Mouse (Mus musculus): ENCODE data around the gene Edc3.

Edc3 gene

DNA sequence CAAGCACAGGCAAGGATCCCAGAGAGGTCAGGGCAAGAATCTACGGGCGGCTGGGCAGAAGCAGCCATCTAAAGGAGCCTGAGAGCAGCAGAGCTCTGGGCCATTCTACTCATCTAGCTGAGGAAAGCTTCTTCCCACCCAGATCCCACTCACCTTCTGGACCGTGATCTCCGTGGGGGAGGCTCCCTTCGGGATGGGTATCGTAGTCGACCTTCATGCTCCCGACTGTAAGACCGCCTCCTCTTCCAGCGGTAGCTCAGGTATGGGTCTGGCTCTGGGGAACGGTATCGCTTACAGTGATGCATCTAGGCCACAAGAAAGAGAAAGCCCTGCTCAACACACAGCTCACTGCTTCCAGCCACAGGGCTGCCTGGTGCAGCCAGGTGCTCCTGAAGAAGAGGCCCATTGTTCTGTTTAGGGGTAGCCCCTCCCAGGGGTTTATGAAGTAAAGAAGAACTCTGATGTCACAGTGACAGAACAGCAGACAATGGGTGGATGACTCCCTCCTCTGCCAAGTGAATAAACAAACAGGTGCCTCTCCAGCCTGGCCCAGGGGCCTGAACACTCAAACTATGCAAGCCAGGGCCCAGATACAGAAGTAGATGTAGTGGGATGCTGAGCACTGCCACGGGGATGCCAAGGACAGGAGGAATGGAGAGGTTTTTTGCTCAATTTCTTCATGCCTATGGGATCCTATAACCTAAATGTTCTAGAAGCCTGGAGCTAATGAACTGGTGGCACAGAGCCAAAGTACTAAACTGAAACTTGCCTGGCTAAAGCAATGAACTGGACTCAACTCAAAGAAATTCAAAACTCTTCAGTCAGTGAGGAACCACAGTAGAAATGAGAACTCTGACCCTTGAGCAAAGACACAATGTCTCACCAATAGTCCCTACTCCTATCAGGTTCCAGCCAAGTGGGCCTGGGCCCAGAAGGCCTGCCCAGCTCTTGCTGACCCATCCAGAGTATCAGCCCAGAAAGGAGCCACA lies 53.5 kb downstream of the Edc3 start:
- DNase-seq (ENCODE audit: low read depth): peak; percentile 20

DNA sequence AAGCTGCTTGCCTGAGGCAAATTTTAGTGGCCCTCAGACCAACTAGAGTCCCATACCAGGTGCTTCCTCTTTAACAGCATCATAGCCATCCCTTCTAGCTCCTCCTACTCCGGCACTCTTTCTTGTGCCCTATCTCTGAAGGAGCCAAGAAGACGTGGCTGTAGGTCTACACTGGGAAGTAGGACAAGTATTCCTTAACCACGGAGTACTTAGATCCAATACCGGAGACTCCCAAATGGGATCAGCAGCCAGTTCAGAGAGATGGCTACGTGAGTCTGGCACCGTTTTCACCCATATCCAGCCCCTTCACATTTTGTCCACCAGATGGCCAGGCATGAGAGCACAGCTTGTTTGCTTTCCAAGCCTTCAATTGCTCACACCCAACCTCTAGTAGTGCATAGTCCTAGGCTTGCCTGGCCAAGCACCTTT lies 54.2 kb downstream of the Edc3 start:
- DNase-seq (ENCODE audit: low read depth): peak; percentile 64

DNA sequence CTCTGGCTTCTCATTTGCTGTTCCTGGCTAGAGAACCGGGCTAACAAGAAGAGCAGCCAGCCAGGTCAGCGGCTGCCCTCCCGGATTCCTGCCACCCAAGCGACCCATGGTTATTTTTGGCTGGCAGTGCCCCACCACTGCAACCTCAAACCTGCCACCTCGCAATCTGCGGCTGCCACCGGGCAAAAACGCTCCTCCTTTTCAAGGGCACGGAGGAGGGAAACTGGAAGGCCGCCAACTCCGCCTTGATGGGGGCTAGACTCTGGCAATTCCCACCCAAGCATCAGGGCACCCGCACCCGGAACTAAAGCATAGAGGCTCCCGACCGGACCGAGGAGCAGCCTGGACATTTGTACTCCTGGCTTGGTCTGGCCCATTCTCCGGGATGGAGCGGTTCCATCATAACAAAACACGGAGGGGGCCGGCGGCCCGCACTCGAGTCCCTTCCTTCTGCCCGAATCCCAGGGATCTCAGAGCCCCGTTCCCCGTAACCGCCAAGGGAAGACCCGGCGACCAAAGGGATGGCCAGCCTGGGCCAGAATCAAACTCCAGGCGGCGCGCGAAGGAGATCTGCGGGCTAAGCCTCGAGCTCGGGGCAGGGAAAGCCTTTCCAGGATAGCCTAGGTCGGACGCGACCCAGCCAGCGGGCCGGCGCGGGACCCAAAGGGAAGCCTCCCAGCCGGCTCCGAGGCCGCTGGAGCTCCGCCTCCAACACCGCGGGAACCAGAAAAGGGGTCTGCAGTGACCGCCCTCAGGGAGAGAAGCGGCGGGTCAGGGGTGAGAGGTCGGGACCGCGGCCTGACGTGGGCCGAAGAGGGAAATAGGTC lies 56.0 kb downstream of the Edc3 start:
- DNase-seq (ENCODE audit: low read depth): peak; percentile 60

DNA sequence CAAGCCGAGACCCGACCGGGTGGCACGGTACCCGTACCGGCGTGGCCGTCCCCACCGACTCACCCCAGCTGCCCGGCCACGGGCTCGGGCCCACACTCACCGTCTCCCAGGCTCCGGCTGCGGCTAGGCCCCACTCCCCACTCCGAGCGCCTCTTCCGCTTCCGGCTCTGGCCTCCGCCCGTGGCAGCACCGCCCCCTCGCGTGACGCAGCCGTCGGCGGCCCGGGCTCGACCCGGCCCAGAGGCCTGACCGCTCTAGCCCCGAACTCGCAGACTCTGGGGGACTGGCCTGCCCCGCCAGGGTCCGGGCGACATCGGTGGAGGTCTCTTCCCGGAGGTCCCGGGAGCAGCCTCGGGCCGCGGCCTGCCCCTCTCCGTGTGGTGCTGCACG lies 56.6 kb downstream of the Edc3 start:
- peak; percentile 91 for DNase-seq (ENCODE audit: low read depth)

DNA sequence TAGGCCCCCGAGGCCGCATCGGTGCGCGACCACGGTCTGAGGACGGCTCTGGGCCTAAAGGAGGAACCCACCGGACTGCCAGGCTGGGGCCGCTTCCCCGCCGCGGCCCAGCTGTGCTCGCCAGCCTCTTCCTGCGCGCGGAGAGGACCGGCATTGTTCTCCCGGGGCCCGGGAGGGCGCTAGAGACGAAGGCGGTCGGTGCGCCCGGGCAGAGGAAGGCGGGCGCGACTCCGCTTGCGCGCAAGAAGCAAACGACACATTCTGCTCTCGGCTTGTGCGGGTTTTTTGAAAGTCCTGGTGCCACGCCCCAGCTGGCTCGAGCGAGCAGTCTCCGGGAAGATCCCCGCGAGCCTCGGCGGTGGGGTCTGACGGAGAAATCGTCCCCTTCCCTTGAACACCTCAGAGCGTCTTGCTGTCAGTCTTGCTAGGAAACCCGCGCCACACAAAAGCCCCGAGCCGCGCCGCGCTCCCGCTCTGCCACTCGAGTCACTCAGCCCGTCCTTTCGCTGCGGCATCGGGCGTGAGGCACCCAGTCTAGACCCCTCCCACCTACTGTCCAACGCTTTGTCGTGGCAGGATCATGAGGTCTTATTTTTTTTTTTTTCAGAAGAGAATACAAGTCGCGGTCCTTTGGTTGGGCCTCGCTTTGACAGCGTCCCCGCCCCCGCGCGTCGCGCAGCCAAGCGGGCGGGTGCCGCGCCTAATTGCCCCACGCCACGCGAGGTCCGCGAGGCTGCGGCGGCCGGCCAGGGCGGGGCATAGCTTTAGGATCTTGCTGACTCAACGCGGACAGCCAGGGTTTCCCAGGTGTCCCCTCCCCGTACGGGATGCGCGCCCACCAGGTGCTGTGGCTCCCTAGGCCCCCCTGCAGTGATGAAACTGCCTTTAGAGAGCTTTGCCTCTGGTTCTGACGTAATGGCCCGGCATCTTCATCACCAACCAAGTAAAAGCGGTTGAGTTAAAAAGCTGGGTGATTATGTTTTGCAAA lies 57.3 kb downstream of the Edc3 start, which contains the start of gene Clk3:
Gene Clk3, minus strand, starts transcription at position 497 of the 988 bp plus-strand sequence.
- peak; percentile 84 for DNase-seq (ENCODE audit: low read depth)

DNA sequence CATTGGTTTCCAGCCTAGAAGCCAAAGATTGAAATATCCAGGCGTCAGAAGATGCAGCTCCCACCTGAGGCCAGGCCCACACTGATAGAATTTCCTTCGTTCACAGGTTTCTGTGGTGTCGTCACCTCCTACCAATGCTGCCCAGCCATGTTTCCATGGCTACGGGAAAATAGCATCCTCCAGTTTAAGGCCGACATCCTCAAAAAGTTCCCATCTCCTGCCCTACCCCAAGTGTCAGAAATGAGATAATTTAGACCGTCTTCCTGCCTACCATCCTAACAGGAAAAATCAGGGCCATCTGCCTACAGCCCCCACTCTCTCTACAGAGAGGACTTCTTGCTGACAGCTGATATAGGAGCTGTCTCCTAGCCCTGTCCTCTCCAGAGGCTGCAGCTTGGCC lies 58.1 kb downstream of the Edc3 start:
- DNase-seq (ENCODE audit: low read depth): no peak

DNA sequence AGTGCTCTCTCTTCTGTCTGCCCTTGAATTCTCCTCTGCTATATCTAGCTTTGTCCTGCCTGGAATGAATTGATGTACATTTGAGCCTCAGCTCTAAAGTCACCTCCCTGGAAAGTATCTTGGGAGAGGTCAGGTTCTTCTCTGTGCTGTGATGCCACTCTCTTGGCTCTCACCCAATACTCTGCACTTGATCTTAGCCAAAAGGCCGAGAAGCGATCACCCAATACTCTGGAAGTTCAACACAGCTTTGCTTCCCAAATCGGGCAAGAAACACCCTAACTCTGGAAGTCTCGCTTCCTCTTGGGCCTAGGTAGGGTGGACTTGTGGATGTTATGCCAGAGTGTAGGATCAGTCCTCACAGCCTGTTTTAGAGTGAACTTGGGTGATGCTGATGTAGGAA lies 58.9 kb downstream of the Edc3 start:
- no peak for DNase-seq (ENCODE audit: low read depth)

DNA sequence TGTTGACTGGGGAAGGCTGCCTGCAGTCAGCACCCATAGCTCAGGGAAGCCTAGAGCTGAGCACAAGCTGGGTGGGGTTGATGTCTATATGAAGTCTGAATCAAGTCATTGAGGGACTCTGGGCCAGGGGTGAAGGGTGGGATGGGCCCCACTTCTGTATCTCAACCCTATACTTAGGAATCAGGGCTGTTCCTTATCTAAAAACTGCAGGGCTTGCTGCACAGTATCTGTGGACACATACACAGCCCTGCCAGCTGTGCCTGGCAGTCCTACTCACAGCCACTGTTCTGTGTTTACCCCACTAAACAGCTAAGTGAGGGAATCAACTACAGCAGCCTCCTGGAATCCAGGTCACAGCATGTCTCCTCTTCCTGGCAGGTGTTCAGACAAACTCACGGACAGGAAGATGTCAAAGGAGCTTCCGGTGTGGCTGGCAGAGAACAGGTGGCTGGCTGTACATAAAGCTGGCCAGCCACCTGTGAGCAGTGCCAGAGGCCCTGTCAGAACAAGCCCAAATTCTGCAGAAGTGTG lies 61.3 kb downstream of the Edc3 start:
- peak; percentile 63 for DNase-seq (ENCODE audit: low read depth)

DNA sequence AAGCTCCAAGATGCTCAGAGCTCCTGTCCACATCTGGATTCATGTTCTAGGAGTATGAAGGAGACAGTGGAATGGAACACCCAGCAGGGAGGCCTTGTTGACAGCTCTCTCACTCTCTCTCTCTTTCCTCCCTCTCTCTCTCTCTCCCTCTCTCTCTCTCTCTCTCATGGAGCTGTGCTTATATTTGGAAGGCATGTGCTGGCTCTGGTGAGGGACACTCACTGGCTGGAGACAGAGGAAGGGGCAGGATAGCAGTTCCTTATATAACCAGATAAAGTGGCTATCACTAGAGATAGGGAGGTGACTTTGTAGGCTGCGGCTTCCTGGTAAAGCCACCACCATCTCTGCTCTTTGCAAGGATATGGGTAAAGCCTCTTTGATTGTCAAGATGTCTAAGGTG lies 61.9 kb downstream of the Edc3 start:
- DNase-seq (ENCODE audit: low read depth): peak; percentile 60

DNA sequence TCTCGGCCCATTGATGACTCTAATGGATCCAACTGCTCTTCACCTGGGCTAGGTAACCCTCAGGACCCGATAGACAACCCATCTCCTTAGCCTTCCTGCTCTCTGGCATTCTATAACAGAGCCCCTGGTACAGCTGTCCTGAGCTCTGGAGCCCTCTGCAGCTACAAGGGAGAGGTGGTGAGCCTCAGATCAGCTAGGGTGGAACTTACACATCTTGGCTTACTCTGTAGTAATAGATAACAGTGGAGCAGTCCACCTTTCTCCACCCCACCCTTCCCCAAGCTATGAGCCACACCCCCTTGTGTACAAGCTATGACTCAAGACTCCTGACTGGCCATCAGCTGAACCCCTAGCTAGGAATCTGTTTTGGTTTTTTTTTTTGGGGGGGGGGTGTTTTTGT lies 62.5 kb downstream of the Edc3 start:
- DNase-seq (ENCODE audit: low read depth): no peak

DNA sequence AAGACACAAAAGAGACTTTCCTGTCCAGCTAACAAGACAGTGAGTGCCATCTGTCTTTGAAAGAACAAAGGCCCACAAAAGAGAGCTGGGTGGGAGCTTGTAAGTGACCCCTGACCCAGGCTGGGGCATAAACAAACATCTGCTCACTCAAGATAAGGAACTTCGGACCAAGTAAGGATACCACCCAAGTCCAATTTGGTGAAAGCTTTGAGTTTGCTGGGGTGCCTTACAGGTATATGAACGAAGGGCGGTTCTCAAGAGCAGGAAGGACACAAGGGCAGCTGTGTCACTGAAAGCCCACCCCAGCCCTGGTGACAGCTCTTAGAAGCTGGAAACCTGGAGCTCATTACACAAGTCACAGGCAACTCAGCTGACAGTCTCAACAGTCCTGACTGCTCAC lies 65.4 kb downstream of the Edc3 start:
- no peak for DNase-seq (ENCODE audit: low read depth)

DNA sequence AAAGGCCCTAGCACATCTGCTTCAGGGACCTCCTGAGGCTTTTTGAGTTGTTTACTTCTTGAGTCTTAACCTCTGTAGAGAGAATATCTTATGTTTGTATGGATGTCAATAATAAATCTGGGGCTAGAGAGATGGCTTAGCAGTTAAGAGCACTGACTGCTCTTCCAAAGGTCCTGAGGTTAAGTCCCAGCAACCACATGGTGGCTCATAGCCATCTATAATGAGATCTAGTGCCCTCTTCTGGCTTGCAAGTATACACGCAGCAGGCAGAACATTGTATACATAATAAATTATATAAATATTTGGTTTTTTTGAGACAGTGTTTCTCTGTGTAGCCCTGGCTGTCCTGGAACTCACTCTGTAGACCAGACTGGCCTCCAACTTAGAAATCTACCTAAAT lies 65.8 kb downstream of the Edc3 start:
- peak; percentile 60 for DNase-seq (ENCODE audit: low read depth)

DNA sequence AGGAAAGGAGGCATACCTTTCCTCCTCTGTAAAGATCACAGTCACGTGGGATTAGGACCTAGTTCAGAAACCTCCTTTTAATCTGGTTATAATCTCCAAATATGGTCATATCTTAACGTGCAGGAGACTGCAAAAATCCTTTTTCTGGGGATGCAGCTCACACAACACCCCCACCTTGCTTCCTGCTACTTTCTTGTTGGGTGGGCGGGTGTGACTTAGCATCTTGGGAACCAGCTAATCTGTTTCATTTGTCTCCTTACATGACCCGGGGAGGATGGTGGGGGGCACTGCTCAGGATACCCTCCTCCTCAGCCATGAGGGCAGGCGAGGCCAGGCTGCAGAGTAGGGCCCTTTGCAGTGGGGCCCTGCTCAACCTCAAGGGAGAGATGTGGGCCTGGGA lies 66.7 kb downstream of the Edc3 start:
- no peak for DNase-seq (ENCODE audit: low read depth)

DNA sequence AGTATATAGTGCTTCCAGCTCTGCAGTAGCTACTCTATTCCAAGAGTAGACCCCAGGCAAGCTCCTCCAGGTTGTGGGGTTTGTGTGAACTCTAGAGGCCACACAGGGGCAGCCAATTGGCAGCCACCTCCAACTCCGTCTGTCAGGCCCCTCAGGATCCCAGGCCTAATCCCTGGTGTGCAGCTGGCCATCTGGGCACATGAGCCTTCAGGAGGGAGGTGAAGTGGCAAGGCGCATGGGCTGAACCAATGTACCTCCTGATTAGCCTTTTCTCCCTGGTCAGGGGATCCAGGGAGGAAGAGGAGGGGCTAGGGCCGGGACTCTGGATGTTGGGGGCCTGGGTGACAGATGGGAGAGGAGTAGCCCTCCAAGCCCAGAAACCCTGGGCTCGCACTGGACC lies 67.4 kb downstream of the Edc3 start:
- DNase-seq (ENCODE audit: low read depth): no peak

DNA sequence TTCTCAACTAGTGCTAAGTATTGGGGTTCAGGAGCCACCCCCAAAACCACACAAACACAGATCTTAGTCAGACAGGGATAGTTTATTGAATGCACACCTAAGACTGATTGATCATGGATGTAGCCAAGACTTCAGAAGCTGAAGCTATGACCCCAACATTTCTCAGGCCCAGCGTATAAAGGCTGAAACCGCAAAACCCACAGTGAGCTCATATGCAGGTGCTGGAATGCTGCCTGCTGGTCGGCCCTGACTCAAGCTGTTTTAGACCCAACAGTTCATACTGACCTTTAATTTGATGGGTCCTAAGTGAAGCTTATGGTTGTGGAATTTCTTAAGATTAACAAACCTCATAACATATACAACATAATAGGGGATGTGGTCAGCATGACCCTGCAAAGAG lies 74.3 kb downstream of the Edc3 start:
- DNase-seq (ENCODE audit: low read depth): no peak

DNA sequence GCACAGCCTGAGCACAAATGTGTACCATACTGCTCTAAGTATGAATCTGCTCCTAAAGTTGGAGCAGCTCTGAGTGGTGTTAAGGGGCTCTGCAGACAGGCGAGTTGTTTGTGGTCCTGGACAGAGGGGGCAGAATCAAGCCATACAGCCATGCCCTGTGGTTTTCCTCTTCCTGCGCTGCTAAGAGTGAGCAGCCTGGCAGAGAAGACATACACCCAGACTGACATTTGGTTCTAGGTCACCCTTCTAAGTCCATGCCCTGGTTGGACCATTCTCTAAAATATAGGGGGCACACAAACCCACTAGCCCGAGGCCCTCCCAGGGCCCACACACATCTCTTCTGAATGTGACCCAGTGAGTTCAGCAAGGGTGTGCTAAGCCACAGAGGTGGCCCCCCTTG lies 81.4 kb downstream of the Edc3 start:
- DNase-seq (ENCODE audit: low read depth): no peak

DNA sequence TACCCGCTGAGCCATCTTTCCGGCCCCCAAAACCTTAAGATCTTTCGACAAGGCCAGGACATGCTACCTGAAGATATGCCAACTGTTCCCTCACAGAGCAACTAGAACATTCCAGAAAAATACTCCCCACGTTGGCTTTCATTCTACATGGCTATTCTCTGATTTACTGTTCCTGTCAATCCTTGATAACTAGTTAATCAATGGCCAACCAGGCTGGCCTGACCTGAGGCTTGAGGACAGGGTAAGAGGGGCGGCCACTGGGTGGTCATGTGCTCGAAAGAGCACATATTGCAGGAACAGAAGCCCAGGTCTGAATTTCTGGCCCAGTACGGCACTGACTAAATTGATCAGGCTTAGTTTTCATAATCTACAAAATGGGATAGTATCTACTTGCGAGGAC lies 89.1 kb downstream of the Edc3 start:
- DNase-seq (ENCODE audit: low read depth): no peak

DNA sequence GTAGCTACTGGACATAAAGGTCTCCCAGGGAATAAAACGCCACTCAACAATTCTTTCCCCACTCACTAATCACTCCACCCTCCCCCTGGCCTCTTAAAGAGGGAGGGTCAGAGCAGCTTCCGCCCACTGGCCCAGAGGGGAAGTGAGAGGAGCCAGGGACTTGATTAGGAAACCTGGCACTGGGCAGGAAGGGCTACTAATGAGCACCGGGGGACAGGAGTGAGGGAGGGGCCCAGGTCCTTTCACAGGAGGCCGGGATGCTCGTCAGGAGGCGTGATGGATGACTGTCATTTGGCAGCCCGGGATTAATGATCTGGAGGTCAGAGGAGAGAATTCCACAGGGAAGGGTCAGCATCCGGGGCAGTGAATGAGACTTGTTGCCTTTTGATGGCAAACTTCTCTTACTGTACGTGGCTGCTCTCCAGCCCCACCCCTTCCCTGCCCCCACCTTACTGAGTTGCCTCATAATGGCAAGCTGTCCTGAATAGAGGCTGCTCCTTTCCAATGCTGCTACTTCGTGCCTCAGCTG lies 90.4 kb downstream of the Edc3 start:
- DNase-seq (ENCODE audit: low read depth): no peak

DNA sequence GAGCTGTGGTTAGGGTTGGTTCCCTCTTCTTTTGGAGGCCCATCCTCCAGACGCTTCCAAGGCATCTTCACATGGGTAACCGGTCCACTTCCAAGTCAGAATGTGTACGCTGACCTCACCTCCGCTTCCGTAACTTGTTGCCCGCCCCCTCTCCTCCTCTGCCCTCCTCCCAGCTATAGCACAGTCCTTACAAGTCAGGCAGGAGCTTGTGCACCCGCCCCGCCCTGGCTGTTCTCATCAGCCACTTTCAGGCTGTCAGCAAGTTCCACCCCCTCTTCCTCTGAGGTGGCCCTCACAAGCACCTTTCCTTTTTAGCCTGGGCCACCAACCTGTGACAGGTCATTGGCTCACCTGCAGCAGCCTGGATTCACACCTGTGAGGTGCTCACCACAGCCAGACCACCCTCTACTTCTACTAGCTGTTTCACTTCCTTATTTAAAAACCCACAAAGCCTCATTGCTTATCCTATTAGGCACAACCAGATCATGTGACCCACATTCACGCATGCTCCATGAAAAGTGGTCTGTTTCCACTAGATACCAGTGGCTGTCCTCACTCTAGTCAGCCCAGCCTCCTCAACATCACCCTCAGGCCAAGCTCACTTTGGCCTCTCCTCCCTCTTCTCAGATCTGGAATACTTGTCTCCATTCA lies 92.1 kb downstream of the Edc3 start:
- no peak for DNase-seq (ENCODE audit: low read depth)

Data from naive thymus-derived CD4-positive, alpha-beta T cell, adult 2 months (primary cell).